Mouse (Mus musculus): Measurements from ENCODE around the gene Vps37c.

DNA sequence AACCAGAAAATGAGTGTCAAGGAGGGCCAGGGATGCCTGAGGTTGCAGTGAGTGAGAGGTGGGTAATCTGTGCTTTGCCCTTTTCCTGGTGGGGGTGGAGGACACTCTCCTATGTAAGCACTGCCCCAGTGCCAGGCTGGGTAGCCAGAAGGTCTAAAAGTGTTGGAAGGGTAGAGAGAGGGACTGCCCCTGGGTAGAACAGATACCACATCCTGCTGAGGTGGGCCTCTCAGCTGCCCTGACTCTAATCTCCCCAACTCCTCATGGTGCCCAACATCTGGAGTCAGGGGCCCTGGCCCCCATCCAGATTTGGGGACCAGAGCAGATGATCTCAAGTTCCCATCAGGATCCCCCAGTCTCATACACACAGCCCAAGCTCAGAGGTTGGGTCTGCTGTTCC, 68.6 kb downstream of the Vps37c start:
- no peak for TF ChIP-seq POLR2A (IDR thresholded peaks at IDR 0.05; ENCODE audit: insufficient read length, low read depth)
- TF ChIP-seq TCF12 (IDR thresholded peaks at IDR 0.05; ENCODE audit: insufficient read depth, poor library complexity, severe bottlenecking): no peak
